Mouse (Mus musculus): ENCODE results near the gene Ing5. TPM values are rescaled to one million over a fixed set of nuclear protein-coding genes. Genes with fewer than 3 reads are reported as not detected.

The Ing5 gene
- polyA plus RNA-seq, 1 experiment from 2014 or later, result 18.1 TPM

DNA sequence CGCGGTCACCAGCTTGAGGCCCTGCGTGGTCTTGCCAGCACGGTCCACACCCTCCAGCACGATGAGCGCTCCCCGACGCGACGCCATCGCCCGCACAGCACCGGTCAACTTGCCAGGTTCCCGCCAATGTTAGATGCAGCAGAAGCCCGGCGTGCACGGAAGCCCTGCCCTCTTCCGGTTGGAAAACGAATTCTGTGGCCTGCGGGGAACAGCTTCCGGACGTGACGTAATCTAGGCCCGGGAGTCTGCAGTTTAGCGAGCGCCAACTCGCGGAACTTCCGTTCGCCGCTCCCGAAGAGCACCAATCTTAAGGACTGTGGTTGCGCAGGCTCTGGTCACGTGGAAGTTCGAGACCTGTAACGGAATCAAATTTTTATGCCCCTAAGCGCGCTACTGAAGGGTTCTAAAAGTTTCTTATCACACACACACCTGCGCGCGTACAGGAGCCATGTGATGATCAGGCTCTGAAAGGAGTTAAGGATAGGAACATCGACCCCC, 2.0 kb upstream of the Ing5 start, which contains the start of gene Dtymk:
TSS of gene Dtymk (minus strand) at position 194 of the 498 bp plus-strand sequence.
- under 1% methylated on average over 42 of the region's 42 CpGs for WGBS
- Histone ChIP-seq H3K9ac (replicated peaks; ENCODE audit: low read length) (peak within 1 kb of the TSS; percentile 83), H3K4me1 (ENCODE audit: control insufficient read depth, insufficient read depth, low read length) (peaks cover 3% of the 10 kb centered on the region; the same call in 1 of the 2 replicates), H3K9me3 (replicated peaks; ENCODE audit: control insufficient read depth, low read length) (no peaks in the 10 kb centered on the region), H3K4me2 (ENCODE audit: low read depth, low read length) (peak within 1 kb of the TSS; percentile 66), H3K27ac (replicated peaks; ENCODE audit: low read depth, low read length) (peak within 1 kb of the TSS; percentile 72), H3K27me3 (ENCODE audit: control insufficient read depth, insufficient read depth, low read length) (no peaks in the 10 kb centered on the region), H3K36me3 (replicated peaks; ENCODE audit: control insufficient read depth, insufficient read depth, low read depth, low read length) (no peaks in the 10 kb centered on the region), H3K4me3 (ENCODE audit: low read depth, low read length) (peak within 1 kb of the TSS; percentile 71)
- DNase-seq (ENCODE audit: low spot score), result peak; percentile 97
- ATAC-seq (replicated peaks; ENCODE audit: insufficient number of reproducible peaks, low FRiP score, low TSS enrichment, low read depth), result peak; percentile 50

DNA sequence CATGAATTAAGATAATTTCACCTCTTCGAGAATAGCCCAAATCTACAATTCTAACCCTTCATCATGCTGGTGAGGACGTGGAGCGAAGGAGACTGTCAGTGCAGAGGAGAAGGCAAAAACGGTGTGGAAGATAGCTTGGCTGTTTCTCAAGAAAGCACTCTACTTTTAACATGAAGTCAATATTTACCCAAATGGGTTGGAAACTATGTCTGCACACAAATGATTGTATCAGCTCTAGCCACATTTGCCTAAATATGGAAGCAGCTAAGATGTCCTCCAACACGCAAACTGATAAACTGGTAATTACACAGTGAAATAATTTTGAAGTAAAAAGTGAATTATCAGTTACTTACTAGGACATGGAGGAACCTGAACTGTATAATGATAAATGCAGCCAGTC, 994 bp upstream of the Ing5 start:
- 84% methylated on average over 5 of the region's 5 CpGs for WGBS

GRCm38 (mm10) chr1:93804818-93805217, 1.1 kb downstream of the Ing5 start:
- peak overlapping the region; percentile 75; the same call in 1 of the 2 replicates for H3K4me3 ChIP-seq (ENCODE audit: low read depth, low read length)
- no peaks in the 10 kb centered on the region for H3K9me3 ChIP-seq (replicated peaks; ENCODE audit: control insufficient read depth, low read length)
- ATAC-seq (replicated peaks; ENCODE audit: insufficient number of reproducible peaks, low FRiP score, low TSS enrichment, low read depth) (no peak), DNase-seq (ENCODE audit: low spot score) (no peak)
- WGBS, result 82% methylated on average over 4 of the region's 4 CpGs
- no peaks in the 10 kb centered on the region for H3K27me3 ChIP-seq (ENCODE audit: control insufficient read depth, insufficient read depth, low read length)
- H3K27ac ChIP-seq (replicated peaks; ENCODE audit: low read depth, low read length), result no peak overlapping the region
- peak overlapping the region; percentile 52 for H3K4me2 ChIP-seq (ENCODE audit: low read depth, low read length)
- peaks cover 3% of the 10 kb centered on the region; the same call in 1 of the 2 replicates for H3K4me1 ChIP-seq (ENCODE audit: control insufficient read depth, insufficient read depth, low read length)
- H3K9ac ChIP-seq (replicated peaks; ENCODE audit: low read length), result no peak overlapping the region
- peaks cover 2% of the 10 kb centered on the region; the same call in 1 of the 2 replicates for H3K36me3 ChIP-seq (replicated peaks; ENCODE audit: control insufficient read depth, insufficient read depth, low read depth, low read length)

More for the DNA sequence above, 994 bp upstream of the Ing5 start:
- no peak for DNase-seq (ENCODE audit: low spot score)
- H3K27me3 ChIP-seq (ENCODE audit: control insufficient read depth, insufficient read depth, low read length), result no peaks in the 10 kb centered on the region
- H3K4me3 ChIP-seq (ENCODE audit: low read depth, low read length), result no peak overlapping the region
- H3K4me1 ChIP-seq (ENCODE audit: control insufficient read depth, insufficient read depth, low read length), result peaks cover 3% of the 10 kb centered on the region; the same call in 1 of the 2 replicates
- no peak overlapping the region for H3K27ac ChIP-seq (replicated peaks; ENCODE audit: low read depth, low read length)
- no peak overlapping the region for H3K9ac ChIP-seq (replicated peaks; ENCODE audit: low read length)
- H3K36me3 ChIP-seq (replicated peaks; ENCODE audit: control insufficient read depth, insufficient read depth, low read depth, low read length), result no peaks in the 10 kb centered on the region
- no peak overlapping the region for H3K4me2 ChIP-seq (ENCODE audit: low read depth, low read length)
- H3K9me3 ChIP-seq (replicated peaks; ENCODE audit: control insufficient read depth, low read length), result no peaks in the 10 kb centered on the region
- ATAC-seq (replicated peaks; ENCODE audit: insufficient number of reproducible peaks, low FRiP score, low TSS enrichment, low read depth), result no peak

DNA sequence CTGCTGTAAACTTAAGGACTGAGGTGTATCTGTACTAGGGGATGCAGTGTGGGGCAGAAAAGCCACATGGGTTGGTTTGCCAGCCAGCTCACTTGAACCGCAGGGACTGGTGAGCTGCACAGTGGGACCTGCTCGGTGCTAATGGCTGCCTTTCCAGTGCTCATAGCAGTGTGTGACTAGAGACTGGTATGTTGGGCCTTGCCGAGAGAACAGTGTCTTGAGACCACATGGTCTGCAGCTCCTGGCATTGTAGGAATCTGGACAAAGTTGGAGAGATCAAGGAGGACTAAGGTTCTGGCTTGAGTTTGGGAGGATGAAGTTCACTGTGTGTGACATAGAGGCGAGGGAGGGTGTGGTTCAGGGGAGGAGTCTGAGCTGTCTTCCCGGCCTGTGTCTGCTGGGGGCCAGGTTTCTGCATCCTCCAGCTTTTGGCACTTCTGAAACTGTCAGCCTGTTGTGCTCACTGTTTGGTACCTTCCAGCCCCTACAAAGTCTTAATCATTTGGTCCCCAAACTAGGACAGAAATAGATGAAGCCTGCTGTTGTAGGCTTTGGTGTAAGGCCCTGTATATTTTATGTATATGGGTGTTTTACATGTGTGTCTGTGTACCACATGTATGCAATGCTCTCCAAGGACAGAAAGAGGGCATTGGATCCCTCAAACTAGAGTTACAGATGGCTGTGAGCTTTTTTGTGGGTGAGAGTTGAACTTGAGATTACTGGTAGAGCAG, 1.6 kb downstream of the Ing5 start:
- Histone ChIP-seq H3K4me1 (ENCODE audit: control insufficient read depth, insufficient read depth, low read length) (peaks cover 3% of the 10 kb centered on the region; the same call in 1 of the 2 replicates), H3K9ac (replicated peaks; ENCODE audit: low read length) (no peak overlapping the region), H3K4me2 (ENCODE audit: low read depth, low read length) (no peak overlapping the region), H3K4me3 (ENCODE audit: low read depth, low read length) (no peak overlapping the region), H3K27ac (replicated peaks; ENCODE audit: low read depth, low read length) (no peak overlapping the region), H3K9me3 (replicated peaks; ENCODE audit: control insufficient read depth, low read length) (no peaks in the 10 kb centered on the region), H3K27me3 (ENCODE audit: control insufficient read depth, insufficient read depth, low read length) (no peaks in the 10 kb centered on the region), H3K36me3 (replicated peaks; ENCODE audit: control insufficient read depth, insufficient read depth, low read depth, low read length) (peaks cover 2% of the 10 kb centered on the region; the same call in 1 of the 2 replicates)
- no peak for ATAC-seq (replicated peaks; ENCODE audit: insufficient number of reproducible peaks, low FRiP score, low TSS enrichment, low read depth)
- DNase-seq (ENCODE audit: low spot score), result no peak
- WGBS, result 83% methylated on average over 5 of the region's 5 CpGs

GRCm38 (mm10) chr1:93808871-93809270, 5.1 kb downstream of the Ing5 start:
- Histone ChIP-seq H3K9ac (replicated peaks; ENCODE audit: low read length) (no peak overlapping the region), H3K9me3 (replicated peaks; ENCODE audit: control insufficient read depth, low read length) (no peaks in the 10 kb centered on the region), H3K27me3 (ENCODE audit: control insufficient read depth, insufficient read depth, low read length) (no peaks in the 10 kb centered on the region), H3K4me2 (ENCODE audit: low read depth, low read length) (no peak overlapping the region), H3K27ac (replicated peaks; ENCODE audit: low read depth, low read length) (no peak overlapping the region), H3K4me1 (ENCODE audit: control insufficient read depth, insufficient read depth, low read length) (peaks cover 3% of the 10 kb centered on the region; the same call in 1 of the 2 replicates), H3K36me3 (replicated peaks; ENCODE audit: control insufficient read depth, insufficient read depth, low read depth, low read length) (peaks cover 15% of the 10 kb centered on the region), H3K4me3 (ENCODE audit: low read depth, low read length) (no peak overlapping the region)
- ATAC-seq (replicated peaks; ENCODE audit: insufficient number of reproducible peaks, low FRiP score, low TSS enrichment, low read depth) (no peak), DNase-seq (ENCODE audit: low spot score) (no peak)
- WGBS, result 96% methylated on average over 4 of the region's 4 CpGs

DNA sequence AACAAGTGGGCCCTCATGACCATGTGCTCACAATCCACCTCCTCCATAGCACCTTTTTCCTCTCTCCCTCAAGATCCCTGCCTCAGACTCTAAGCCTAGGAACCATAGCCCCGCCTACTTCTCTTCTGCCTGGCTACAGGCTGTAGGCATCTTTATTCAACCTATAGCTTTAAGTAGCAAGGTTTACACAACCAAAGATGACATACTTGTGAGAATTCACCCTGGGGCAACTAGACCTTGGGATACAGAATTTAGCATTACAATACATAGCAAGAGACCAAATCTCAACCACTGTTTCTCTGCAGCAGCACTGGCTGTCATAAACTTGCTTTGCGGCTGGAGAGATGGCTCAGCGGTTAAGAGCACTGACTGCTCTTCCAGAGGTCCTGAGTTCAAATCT, 6.2 kb downstream of the Ing5 start:
- WGBS, result 89% methylated on average over 3 of the region's 3 CpGs
- Histone ChIP-seq H3K27ac (replicated peaks; ENCODE audit: low read depth, low read length) (no peak overlapping the region), H3K4me3 (ENCODE audit: low read depth, low read length) (no peak overlapping the region), H3K9ac (replicated peaks; ENCODE audit: low read length) (no peak overlapping the region), H3K36me3 (replicated peaks; ENCODE audit: control insufficient read depth, insufficient read depth, low read depth, low read length) (peaks cover 15% of the 10 kb centered on the region), H3K4me1 (ENCODE audit: control insufficient read depth, insufficient read depth, low read length) (no peaks in the 10 kb centered on the region), H3K27me3 (ENCODE audit: control insufficient read depth, insufficient read depth, low read length) (no peaks in the 10 kb centered on the region), H3K4me2 (ENCODE audit: low read depth, low read length) (no peak overlapping the region), H3K9me3 (replicated peaks; ENCODE audit: control insufficient read depth, low read length) (no peaks in the 10 kb centered on the region)
- DNase-seq (ENCODE audit: low spot score) (no peak), ATAC-seq (replicated peaks; ENCODE audit: insufficient number of reproducible peaks, low FRiP score, low TSS enrichment, low read depth) (no peak)

- no peak for ATAC-seq (replicated peaks; ENCODE audit: insufficient number of reproducible peaks, low FRiP score, low TSS enrichment, low read depth)
- no peak overlapping the region for H3K9ac ChIP-seq (replicated peaks; ENCODE audit: low read length)
- no peak for DNase-seq (ENCODE audit: low spot score)
- 90% methylated on average over 8 of the region's 8 CpGs for WGBS
- no peak overlapping the region for H3K4me3 ChIP-seq (ENCODE audit: low read depth, low read length)
- H3K36me3 ChIP-seq (replicated peaks; ENCODE audit: control insufficient read depth, insufficient read depth, low read depth, low read length), result peaks cover 18% of the 10 kb centered on the region
- no peak overlapping the region for H3K4me2 ChIP-seq (ENCODE audit: low read depth, low read length)
- H3K27ac ChIP-seq (replicated peaks; ENCODE audit: low read depth, low read length), result no peak overlapping the region
- no peaks in the 10 kb centered on the region for H3K4me1 ChIP-seq (ENCODE audit: control insufficient read depth, insufficient read depth, low read length)
- no peaks in the 10 kb centered on the region for H3K27me3 ChIP-seq (ENCODE audit: control insufficient read depth, insufficient read depth, low read length)
- H3K9me3 ChIP-seq (replicated peaks; ENCODE audit: control insufficient read depth, low read length), result no peaks in the 10 kb centered on the region
Measured at GRCm38 (mm10) chr1:93811495-93812039, 7.8 kb downstream of the Ing5 start.
